Mouse (Mus musculus) embryo, embryonic 9.5 days (tissue): ENCODE results near the gene Dusp28.

Experiments used
- DNase-seq: peaks from one replicate; pipeline ENCODE4 v3.0.0-alpha.2; 2017; ENCODE audit errors: extremely low spot score

Gene Dusp28

DNA sequence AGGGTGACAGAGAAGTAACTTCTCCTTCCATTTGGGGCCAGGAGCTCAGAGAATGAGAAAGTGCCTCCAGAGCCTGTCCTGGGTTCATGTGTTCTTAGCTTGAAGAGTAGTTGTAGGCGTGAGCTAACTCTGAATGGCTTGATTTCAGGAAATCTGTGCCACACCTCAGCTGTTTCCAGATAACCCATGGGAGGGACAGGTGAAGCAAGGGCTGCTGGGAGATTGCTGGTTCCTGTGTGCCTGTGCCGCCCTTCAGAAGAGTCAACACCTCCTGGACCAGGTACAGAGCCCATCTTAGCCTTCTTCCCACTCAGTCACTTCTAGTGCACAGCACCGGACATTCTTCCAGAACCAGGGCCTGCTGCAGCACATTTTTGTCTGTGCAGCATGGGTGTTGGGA, 31.0 kb downstream of the Dusp28 start:
- DNase-seq = no peak

DNA sequence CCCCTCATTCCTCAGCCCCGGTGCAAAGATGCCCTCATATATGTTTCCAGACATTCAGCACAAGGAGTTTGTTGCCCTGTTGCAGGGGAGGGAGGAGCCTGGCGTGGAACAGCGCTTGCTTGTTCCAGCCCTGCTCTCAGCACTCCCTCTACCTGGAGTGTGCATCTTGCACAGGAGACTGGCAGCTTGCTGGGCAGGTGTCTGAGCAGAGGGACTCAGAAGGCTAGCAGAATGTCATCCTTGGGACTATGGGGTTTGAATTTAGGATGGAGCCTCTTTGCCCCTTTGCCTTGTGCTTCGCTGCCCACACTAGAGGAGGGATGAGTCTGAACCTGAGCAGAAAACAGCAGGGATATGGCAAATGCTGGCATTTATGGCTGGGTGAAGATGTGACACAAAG, 33.0 kb downstream of the Dusp28 start:
- DNase-seq = no peak

- no peak for DNase-seq
Measured at GRCm38 (mm10) chr1:92943219-92943989, 36.6 kb downstream of the Dusp28 start.

- DNase-seq = no peak
Measured at GRCm38 (mm10) chr1:92947966-92948365, 41.2 kb downstream of the Dusp28 start.

DNA sequence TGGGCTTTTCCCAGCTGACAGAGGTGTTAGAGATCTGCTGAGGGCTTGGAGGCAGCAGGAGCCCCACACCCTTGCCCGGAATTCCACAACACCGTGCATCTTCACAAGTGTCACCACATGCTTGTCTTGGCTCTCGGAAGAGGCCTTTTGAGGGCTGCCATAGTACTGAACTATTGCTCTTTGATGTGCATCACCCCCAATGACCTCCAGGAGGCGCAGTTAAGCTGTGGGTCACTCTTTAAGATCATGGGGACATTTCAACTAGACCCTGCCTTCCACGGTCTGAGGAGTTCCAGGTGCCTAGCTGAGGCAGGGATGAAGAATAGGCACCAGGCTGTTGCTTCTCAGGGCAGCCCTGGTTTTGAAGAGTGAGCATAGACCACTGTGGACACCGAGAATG, 42.6 kb downstream of the Dusp28 start:
- no peak for DNase-seq

GRCm38 (mm10) chr1:92950607-92951006, 43.8 kb downstream of the Dusp28 start, which contains the start of gene Gpr35:
Gene Gpr35, plus strand, starts transcription at chr1:92950865.
- DNase-seq = no peak

- DNase-seq = no peak
Measured at GRCm38 (mm10) chr1:92953641-92954040, 46.9 kb downstream of the Dusp28 start.

- peak; percentile 49 for DNase-seq
Measured at GRCm38 (mm10) chr1:92956571-92957335, 50.0 kb downstream of the Dusp28 start.
